8 mouse cellular contexts compared by ENCODE assay signal in the genomic region with DNA sequence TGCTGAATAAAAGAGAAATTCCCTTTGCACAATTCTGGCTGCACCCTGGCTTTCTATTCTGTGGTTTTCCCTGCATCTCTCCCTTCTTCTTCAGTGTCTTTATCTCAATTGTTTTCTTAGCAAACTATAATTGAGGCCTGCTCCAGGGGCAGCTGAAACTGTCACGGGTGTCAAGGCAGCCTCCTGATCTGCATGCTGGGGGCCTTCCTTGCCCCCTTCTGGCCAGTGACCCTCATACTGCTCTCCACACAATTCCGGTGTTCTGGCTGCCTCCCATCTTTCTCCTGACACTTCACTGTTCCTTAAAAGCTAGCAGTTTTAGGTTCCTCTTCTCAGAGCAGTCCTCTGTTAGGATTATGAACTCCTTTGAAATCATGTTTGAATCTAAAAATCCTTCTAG. TPM values are rescaled to one million over a fixed set of nuclear protein-coding genes. Genes with fewer than 3 reads are reported as not detected.
DNase-seq lines count a peak whose midpoint lies in the region; ATAC-seq lines count a peak whose summit lies in the region.

No protein-coding gene starts in this region.

- peak; percentile 9 for DNase-seq in A20 (ENCODE audit: low read depth, low spot score)
- no peak for DNase-seq in forebrain, embryonic 14.5 days (ENCODE audit: low spot score)
- DNase-seq in liver, embryonic 13.5 days: no peak
- no peak for DNase-seq in left cerebral cortex, postnatal 10 days (ENCODE audit: extremely low spot score in 1 of 2, low spot score in 2 of 2)

- H3K4me1 ChIP-seq in erythroblast, embryonic 14.5 days (ENCODE audit: control insufficient read depth): peaks cover 22% of the 10 kb centered on the region
- H3K4me1 ChIP-seq in forebrain, embryonic 14.5 days (ENCODE audit: control insufficient read depth, insufficient read depth, low read length): peaks cover 7% of the 10 kb centered on the region; the same call in 1 of the 2 replicates
- H3K4me1 ChIP-seq in liver, embryonic 13.5 days (replicated peaks): peaks cover 16% of the 10 kb centered on the region

- intact Hi-C loops in left cerebral cortex, postnatal 10 days (cut with DNase I): no loop called here

- peaks cover 8% of the 10 kb centered on the region; the same call in 1 of the 2 replicates for H3K9me3 ChIP-seq in erythroblast, embryonic 14.5 days (ENCODE audit: control insufficient read depth, low read length)
- no peaks in the 10 kb centered on the region for H3K9me3 ChIP-seq in forebrain, embryonic 14.5 days (replicated peaks; ENCODE audit: control insufficient read depth, low read length)
- H3K9me3 ChIP-seq in liver, embryonic 13.5 days (replicated peaks): no peaks in the 10 kb centered on the region

- H3K27me3 ChIP-seq in erythroblast, embryonic 14.5 days (ENCODE audit: control insufficient read depth): no peaks in the 10 kb centered on the region
- no peaks in the 10 kb centered on the region for H3K27me3 ChIP-seq in forebrain, embryonic 14.5 days (replicated peaks; ENCODE audit: control insufficient read depth, insufficient read depth, low read length)
- H3K27me3 ChIP-seq in liver, embryonic 13.5 days: no peaks in the 10 kb centered on the region

- peak overlapping the region; percentile 72 for H3K4me3 ChIP-seq in erythroblast, embryonic 14.5 days (replicated peaks)
- peak overlapping the region; percentile 74 for H3K4me3 ChIP-seq in forebrain, embryonic 14.5 days (ENCODE audit: low read depth, low read length)
- H3K4me3 ChIP-seq in liver, embryonic 13.5 days (replicated peaks): peak overlapping the region; percentile 70

- 27% methylated on average over 2 of the region's 2 CpGs for WGBS in forebrain, embryonic 14.5 days
- 17% methylated on average over 2 of the region's 2 CpGs for WGBS in liver, embryonic 13.5 days (ENCODE audit: insufficient replicate concordance)

- H3K27ac ChIP-seq in forebrain, embryonic 14.5 days (ENCODE audit: low read depth, low read length): no peak overlapping the region
- no peak overlapping the region for H3K27ac ChIP-seq in liver, embryonic 13.5 days

- no peak for ATAC-seq in erythroblast, adult 5-6 weeks (replicated peaks; ENCODE audit: low FRiP score, poor library complexity, severe bottlenecking)
- no peak for ATAC-seq in forebrain, embryonic 14.5 days
- no peak for ATAC-seq in liver, embryonic 13.5 days (ENCODE audit: low read depth)
- no peak for ATAC-seq in monocyte, adult 5-6 weeks (replicated peaks; ENCODE audit: insufficient number of reproducible peaks, low FRiP score, low TSS enrichment, poor library complexity, severe bottlenecking)
- ATAC-seq in CD4-positive, CD25-positive, alpha-beta regulatory T cell, adult 4 months: no peak

- H3K9ac ChIP-seq in forebrain, embryonic 14.5 days (ENCODE audit: low read length): peak overlapping the region; percentile 76
- peak overlapping the region; percentile 79 for H3K9ac ChIP-seq in liver, embryonic 13.5 days

- peaks cover 45% of the 10 kb centered on the region for H3K36me3 ChIP-seq in erythroblast, embryonic 14.5 days (ENCODE audit: control insufficient read depth)
- H3K36me3 ChIP-seq in forebrain, embryonic 14.5 days (ENCODE audit: control insufficient read depth, insufficient read depth, low read length): peaks cover 39% of the 10 kb centered on the region
- H3K36me3 ChIP-seq in liver, embryonic 13.5 days: peaks cover 40% of the 10 kb centered on the region

- peak overlapping the region; percentile 79 for H3K4me2 ChIP-seq in forebrain, embryonic 14.5 days (ENCODE audit: low read length)
- peak overlapping the region; percentile 74 for H3K4me2 ChIP-seq in liver, embryonic 13.5 days

RNA-seq across cellular contexts. Expression of a gene that starts 1.2 kb away (rescaled TPM):
- 0.45 and 0.95 TPM in 2 replicates for polyA plus RNA-seq in erythroblast, embryonic 14.5 days (2012)
- 2.1 and 19.8 TPM in 2 replicates for total RNA-seq in erythroblast, adult 5-6 weeks (2015; ENCODE audit: low replicate concordance)
- total RNA-seq in erythroblast, adult 5-6 weeks (2017; ENCODE audit: low replicate concordance): 4.9 and 9.9 TPM in 2 replicates
- polyA plus RNA-seq in forebrain, embryonic 14.5 days (2014; fragmentation: Nextera tagmentation; extraction: Ambion mirVana): 28.0 and 35.3 TPM in 2 replicates
- polyA plus RNA-seq in liver, embryonic 13.5 days (2015; fragmentation: Nextera tagmentation; extraction: Ambion mirVana): 7.1 and 10.5 TPM in 2 replicates
- 8.9 to 26.0 TPM (median 24.2 TPM) in 3 replicates for total RNA-seq in monocyte, adult 5-6 weeks (2017)
- 10 to 100 TPM; 28.2 to 30.9 TPM for total RNA-seq in left cerebral cortex, postnatal 10 days (2021)
- polyA plus RNA-seq in CD4-positive, CD25-positive, alpha-beta regulatory T cell, adult 4 months (2017; shearing (Covaris generic)): 10 to 100 TPM; 11.3 to 12.0 TPM
